Mouse (Mus musculus): ENCODE measurements at regions not wholly inside any gene's neighbourhood (a gene's known extent, or its start where the extent isn't known, plus 50 kb on each side); places are given as distances from the start of the nearest gene placed in this dataset.
"Not testable (repeated sequence)": the region's sequence is repeated elsewhere in the genome, so short reads cannot be mapped to it uniquely, and the experiment has no call there.

DNA sequence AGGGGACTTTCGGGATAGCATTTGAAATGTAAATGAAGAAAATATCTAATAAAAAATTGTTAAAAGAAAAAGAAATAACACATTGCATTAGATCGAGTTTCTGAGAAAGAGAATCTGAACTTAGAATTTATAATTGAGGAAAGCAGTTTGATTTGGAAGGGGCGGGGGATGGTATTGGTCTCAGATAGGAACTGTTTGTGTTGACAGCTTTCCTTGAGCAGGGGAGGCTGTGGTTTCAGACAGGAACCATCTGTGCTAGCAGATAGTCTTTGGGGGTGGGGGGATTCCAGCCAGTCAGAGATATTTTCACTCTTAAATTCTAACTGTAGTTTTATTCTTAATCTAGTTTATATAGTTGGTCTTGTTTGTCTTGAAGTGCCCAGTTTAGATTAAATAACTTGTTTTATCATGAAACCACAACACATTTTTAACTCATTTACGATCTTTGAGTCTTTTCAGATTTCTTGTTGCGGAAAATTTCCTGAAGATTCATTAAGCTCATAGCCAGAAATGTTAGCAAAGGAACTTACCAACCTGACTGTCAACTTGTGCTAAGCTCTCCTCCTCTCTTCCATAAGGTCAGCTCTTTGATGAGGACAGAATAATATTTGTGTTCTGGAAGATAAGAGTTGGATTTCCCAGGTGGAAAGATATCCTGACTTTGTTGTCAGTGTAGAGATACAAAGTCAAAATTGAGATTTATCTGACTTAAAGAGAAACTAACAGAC, 846.2 kb downstream of the Dad1 start:
- DNase-seq; intact Hi-C loops (cut with DNase I; ENCODE audit: low total_unique reads): not testable (repeated sequence)

DNA sequence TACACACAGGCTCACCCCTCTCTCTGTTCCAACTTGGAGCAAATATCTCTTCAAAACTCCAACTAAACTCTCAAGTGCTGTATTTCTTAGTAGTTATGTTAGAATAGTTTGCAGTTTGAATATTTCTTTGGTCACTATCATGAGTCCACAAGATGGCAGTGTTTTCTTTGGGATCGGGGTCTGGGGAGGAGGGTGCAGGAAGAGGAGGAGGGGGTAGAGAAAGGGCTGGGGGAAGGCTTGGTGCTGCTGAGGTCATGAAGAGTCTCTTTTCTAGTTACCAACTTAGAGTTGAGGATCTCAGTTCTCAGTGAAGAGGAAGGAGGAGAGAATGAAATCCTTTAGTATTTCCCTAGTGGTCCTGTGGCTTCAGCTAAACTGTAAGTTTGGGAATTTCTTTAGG, 863.6 kb downstream of the Dad1 start:
- DNase-seq; intact Hi-C loops (cut with DNase I; ENCODE audit: low total_unique reads): not testable (repeated sequence)

DNA sequence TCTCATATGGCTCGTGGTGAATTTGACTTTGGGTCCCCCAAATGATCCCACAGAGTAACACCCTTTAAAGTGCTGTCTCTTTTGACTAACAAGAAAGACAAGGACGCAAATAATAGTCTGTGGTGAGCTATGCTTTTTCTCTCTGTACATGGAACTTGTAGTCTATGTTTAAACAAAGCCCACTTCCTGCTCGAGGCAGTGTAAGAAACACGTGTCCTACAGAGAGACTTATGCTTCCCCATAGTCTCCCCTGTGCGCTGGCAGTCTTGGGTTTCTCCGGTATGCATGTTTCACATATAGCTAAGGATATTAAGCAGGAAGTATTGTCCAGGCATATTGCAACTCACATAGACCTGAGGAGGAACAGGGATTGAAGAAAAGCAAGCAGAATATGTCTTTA, 879.0 kb upstream of the Olfr1507 start:
- intact Hi-C loops (cut with DNase I; ENCODE audit: low total_unique reads); DNase-seq: not testable (repeated sequence)

- intact Hi-C loops (cut with DNase I; ENCODE audit: low total_unique reads); DNase-seq: not testable (repeated sequence)
These were observed 878.4 kb upstream of the Olfr1507 start for GRCm38 (mm10) chr14:53373777-53374468.

GRCm38 (mm10) chr14:53369776-53370175, 874.2 kb upstream of the Olfr1507 start:
- intact Hi-C loops (cut with DNase I; ENCODE audit: low total_unique reads) = no loop called here
- DNase-seq = no peak

DNA sequence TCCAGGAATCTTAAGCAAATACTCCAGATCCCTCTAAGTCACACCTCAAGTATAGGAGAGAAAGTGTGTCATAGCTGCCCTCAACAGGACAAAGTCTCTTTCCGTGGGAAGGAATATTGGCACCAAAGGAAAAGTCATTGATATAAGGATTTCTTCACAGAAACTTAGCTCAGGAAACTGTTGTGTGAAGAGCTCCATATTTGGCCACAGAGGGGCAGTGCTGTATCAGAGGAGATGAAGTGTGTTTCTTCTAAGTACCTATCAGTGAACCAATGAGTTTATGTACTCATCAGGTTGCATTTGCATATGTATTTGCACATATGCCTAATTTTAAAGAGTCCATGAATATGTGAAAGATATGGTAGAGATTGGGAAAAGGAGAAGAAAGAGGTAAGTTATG, 871.9 kb upstream of the Olfr1507 start:
- DNase-seq; intact Hi-C loops (cut with DNase I; ENCODE audit: low total_unique reads): not testable (repeated sequence)

- intact Hi-C loops (cut with DNase I; ENCODE audit: low total_unique reads); DNase-seq: not testable (repeated sequence)
These were observed 868.4 kb upstream of the Olfr1507 start for GRCm38 (mm10) chr14:53363995-53364394.

DNA sequence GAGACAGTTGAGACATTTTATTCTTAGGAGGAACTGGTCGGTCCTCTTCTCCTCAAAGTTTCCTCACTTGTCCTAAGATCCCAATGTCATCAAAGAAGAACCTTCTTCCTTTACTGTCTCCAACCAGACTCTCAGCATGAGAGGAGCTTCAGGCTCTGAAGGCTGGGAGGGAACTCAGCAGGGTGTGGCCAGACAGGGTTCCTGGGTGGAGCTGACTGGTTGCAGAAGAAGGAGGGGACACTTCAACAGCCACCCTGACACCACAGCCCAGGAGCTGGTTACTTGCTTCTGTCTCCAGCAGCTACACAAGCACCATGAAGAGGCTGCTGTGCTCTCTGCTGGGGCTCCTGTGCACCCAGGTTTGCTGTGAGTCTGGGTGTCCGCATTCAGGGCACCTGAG, 866.5 kb upstream of the Olfr1507 start:
- DNase-seq; intact Hi-C loops (cut with DNase I; ENCODE audit: low total_unique reads): not testable (repeated sequence)

DNA sequence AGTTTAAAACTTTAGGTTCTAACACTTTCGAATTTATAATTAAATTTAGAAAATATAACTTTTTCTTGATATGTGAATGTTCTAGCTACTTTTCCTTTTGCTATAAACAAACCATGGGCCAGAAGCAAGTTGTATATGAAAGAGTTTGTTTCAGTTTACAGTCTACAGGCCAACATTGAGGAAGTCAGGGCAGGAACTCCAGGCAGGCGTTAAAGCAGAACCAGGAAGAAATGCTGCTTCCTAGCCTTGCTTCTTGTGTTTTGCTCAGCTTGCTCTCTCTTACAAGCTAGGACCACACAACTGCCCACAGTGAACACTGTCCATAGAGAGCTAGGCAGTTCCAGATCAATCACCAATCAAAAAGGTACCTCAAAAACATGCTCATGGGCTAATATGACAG, 861.9 kb upstream of the Olfr1507 start:
- intact Hi-C loops (cut with DNase I; ENCODE audit: low total_unique reads); DNase-seq: not testable (repeated sequence)

DNA sequence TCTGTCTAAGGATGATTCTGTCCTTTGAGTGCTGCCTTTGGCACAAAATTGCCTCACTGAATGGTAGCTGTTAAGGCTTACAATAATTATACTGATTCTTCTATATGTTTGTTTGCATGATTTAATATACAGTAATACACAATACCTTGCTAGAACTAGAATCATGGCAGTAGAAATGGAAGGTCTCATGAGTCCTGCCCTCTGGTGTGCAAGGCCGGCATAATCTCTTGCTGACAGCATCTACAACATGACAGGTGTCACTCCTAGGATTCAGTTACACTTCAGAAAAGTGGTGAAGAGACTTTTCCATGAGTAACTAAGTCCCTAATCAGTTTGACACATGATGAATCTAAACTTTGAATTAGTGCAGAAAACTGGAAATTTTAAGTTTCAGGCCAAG, 861.2 kb upstream of the Olfr1507 start:
- intact Hi-C loops (cut with DNase I; ENCODE audit: low total_unique reads); DNase-seq: not testable (repeated sequence)

- DNase-seq; intact Hi-C loops (cut with DNase I; ENCODE audit: low total_unique reads): not testable (repeated sequence)
These were observed 855.9 kb upstream of the Olfr1507 start for GRCm38 (mm10) chr14:53351457-53351856.

DNA sequence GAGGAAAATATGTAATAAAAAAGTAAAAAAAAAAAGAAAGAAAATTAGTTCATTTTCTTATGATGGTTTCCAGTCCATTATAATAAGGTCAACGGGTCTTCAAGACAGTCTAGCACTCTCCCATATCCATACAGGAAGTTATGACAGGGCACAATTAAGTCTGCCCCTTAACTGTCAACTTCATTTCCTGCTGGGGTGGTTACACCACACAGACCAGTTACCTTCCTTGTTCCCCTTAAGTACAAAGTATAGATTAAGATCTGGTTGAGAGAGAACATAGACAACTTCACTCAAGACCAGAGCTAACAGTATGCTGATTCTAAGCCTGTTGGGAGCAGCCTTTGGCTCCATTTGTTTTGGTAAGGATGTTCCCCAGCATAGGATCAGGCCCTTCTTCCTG, 855.2 kb upstream of the Olfr1507 start:
- DNase-seq; intact Hi-C loops (cut with DNase I; ENCODE audit: low total_unique reads): not testable (repeated sequence)

DNA sequence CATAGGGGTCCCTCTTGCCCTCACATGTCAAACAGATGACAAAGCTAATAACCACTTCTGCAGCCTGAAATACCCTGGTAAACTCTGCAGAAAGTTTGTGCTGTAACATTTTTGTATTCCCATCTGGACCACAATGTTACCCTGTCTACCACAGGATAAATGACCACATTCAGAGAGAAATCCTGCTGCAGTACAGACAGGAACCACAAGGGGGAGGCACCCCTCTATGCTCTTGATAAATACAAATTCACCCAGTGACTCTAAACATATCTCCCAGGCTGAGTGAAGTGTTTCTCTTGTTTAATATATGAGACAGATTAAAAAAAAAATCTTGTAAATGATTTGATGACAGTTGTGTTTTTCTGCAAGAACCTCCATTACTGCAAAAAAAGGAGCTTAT, 853.6 kb upstream of the Olfr1507 start:
- intact Hi-C loops (cut with DNase I; ENCODE audit: low total_unique reads); DNase-seq: not testable (repeated sequence)

GRCm38 (mm10) chr14:53345568-53345967, 850.0 kb upstream of the Olfr1507 start:
- intact Hi-C loops (cut with DNase I; ENCODE audit: low total_unique reads); DNase-seq: not testable (repeated sequence)

GRCm38 (mm10) chr14:53343849-53344248, 848.3 kb upstream of the Olfr1507 start:
- intact Hi-C loops (cut with DNase I; ENCODE audit: low total_unique reads); DNase-seq: not testable (repeated sequence)

DNA sequence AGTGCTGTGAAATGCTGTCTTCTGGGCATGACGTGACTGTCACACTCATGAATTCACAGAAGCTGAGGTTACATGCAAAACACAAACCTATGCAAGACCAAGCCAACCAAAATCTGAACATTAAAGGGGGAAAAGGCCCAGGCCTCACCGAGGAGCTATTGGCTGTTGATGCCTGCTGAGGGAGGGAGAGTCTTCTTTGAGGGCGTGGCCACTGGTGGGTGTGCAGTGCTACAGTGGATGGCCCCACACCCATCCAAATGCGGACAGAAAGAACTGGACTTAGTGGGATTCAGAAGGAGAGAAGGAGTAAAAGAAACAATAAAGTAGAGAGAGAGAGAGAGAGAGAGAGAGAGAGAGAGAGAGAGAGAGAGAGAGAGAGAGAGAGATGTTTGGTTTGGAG, 843.6 kb upstream of the Olfr1507 start:
- DNase-seq; intact Hi-C loops (cut with DNase I; ENCODE audit: low total_unique reads): not testable (repeated sequence)

GRCm38 (mm10) chr14:53337446-53337845, 841.9 kb upstream of the Olfr1507 start:
- intact Hi-C loops (cut with DNase I; ENCODE audit: low total_unique reads); DNase-seq: not testable (repeated sequence)

DNA sequence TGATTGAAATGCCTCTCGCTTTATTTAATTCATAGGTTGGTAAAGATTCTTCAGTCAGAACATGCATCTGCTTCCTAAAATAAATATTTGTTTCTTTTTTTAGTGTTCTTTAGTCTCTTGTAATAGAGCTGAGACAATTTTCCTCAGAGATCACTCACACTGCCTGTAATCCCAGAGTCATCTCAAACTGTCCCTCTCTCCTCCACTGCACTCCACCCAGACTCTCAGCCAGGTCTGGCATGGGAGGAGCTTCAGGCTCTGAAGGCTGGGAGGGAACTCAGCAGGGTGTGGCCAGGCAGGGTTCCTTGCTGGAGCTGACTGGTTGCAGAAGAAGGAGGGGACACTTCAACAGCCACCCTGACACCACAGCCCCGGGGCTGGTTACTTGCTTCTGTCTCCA, 841.2 kb upstream of the Olfr1507 start:
- DNase-seq; intact Hi-C loops (cut with DNase I; ENCODE audit: low total_unique reads): not testable (repeated sequence)

DNA sequence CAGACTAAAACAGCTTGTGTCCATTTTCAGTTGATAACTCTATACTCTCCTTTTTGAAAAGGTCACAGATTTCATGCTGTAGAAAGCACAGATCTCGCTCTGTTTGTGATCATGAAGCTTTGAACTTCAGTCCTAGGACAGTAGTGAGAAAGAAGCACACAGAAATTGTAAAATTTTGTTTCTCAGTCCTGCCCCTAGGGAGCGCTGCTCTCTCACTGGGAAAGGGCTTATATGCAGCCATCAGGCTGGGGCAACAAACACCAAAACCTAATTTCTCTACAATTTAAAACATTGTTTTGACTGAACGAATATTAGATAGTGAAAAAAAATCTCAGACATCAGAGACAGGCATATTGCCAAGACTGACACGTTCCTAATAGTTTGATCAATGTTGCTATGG, 838.9 kb upstream of the Olfr1507 start:
- intact Hi-C loops (cut with DNase I; ENCODE audit: low total_unique reads) = not testable (repeated sequence)

GRCm38 (mm10) chr14:53331153-53331552, 835.6 kb upstream of the Olfr1507 start:
- intact Hi-C loops (cut with DNase I; ENCODE audit: low total_unique reads); DNase-seq: not testable (repeated sequence)

More for the DNA sequence above, 838.9 kb upstream of the Olfr1507 start:
- DNase-seq = not testable (repeated sequence)

DNA sequence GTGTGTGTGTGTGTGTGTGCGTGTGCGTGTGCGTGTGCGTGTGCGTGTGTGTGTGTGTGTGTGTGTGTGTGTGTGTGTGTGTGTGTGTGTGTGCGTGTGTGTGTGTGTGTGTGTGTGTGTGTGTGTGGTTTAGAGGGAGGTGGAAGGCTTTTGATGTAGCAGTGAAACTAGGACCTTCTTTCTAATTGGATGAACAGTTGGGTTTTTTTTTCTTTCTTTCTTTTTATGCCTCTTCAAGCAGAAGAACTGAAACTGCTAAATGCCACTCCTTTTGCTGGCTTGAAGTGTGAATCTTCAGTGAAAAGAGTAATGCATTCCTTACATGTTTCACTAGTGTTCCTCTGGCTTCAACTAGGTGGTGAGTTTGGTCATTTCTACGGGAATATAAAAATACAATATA, 828.8 kb upstream of the Olfr1507 start:
- intact Hi-C loops (cut with DNase I; ENCODE audit: low total_unique reads); DNase-seq: not testable (repeated sequence)
